Mouse (Mus musculus) kidney, adult 11 months (tissue): Measurements from ENCODE around the gene Dut.
"Not testable (repeated sequence)": the region's sequence is repeated elsewhere in the genome, so short reads cannot be mapped to it uniquely, and the experiment has no call there.

ENCODE experiments used
- DNase-seq: peaks from one replicate; pipeline ENCODE4 v3.0.0; 2022

Dut gene

GRCm38 (mm10) chr2:125255886-125256285 is 8.9 kb downstream of the Dut start:
- DNase-seq = no peak

GRCm38 (mm10) chr2:125259230-125260120 is 12.5 kb downstream of the Dut start:
- no peak for DNase-seq

GRCm38 (mm10) chr2:125260326-125260725 is 13.3 kb downstream of the Dut start:
- no peak for DNase-seq

- DNase-seq = no peak
Observed at GRCm38 (mm10) chr2:125263056-125263455, 16.1 kb downstream of the Dut start.

- DNase-seq = no peak
Observed at GRCm38 (mm10) chr2:125263753-125264152, 16.8 kb downstream of the Dut start.

- no peak for DNase-seq
Observed at GRCm38 (mm10) chr2:125268876-125269275, 21.9 kb downstream of the Dut start.

- no peak for DNase-seq
Observed at GRCm38 (mm10) chr2:125275617-125276016, 28.6 kb downstream of the Dut start.

- DNase-seq = no peak
Observed at GRCm38 (mm10) chr2:125276692-125277091, 29.7 kb downstream of the Dut start.

GRCm38 (mm10) chr2:125278474-125278873 is 31.5 kb downstream of the Dut start:
- DNase-seq = no peak

GRCm38 (mm10) chr2:125279995-125280394 is 33.0 kb downstream of the Dut start:
- not testable (repeated sequence) for DNase-seq

- DNase-seq = no peak
Observed at GRCm38 (mm10) chr2:125282334-125283206, 35.6 kb downstream of the Dut start.

- no peak for DNase-seq
Observed at GRCm38 (mm10) chr2:125285777-125286176, 38.8 kb downstream of the Dut start.

- no peak for DNase-seq
Observed at GRCm38 (mm10) chr2:125290197-125290965, 43.4 kb downstream of the Dut start.

GRCm38 (mm10) chr2:125291101-125291500 is 44.1 kb downstream of the Dut start:
- no peak for DNase-seq

GRCm38 (mm10) chr2:125292616-125293015 is 45.6 kb downstream of the Dut start:
- no peak for DNase-seq

- DNase-seq = no peak
Observed at GRCm38 (mm10) chr2:125293969-125294491, 47.0 kb downstream of the Dut start.

GRCm38 (mm10) chr2:125295526-125295925 is 48.5 kb downstream of the Dut start:
- DNase-seq = no peak

GRCm38 (mm10) chr2:125298841-125299240 is 51.9 kb downstream of the Dut start:
- DNase-seq = no peak

GRCm38 (mm10) chr2:125301877-125302624 is 55.1 kb downstream of the Dut start:
- no peak for DNase-seq

- no peak for DNase-seq
Observed at GRCm38 (mm10) chr2:125302625-125302924, 55.6 kb downstream of the Dut start.

GRCm38 (mm10) chr2:125303764-125304384 is 56.9 kb downstream of the Dut start:
- no peak for DNase-seq

GRCm38 (mm10) chr2:125304746-125305145 is 57.8 kb downstream of the Dut start:
- DNase-seq = no peak
